Mouse (Mus musculus) B cell, adult 2 months (primary cell): ENCODE measurements around the gene Gm14692.
"Not testable (repeated sequence)": the region's sequence is repeated elsewhere in the genome, so short reads cannot be mapped to it uniquely, and the experiment has no call there.

Experiments used
- DNase-seq, 2 experiments: peaks; one replicate each; pipeline ENCODE4 v3.0.0; 2022

The Gm14692 gene

DNA sequence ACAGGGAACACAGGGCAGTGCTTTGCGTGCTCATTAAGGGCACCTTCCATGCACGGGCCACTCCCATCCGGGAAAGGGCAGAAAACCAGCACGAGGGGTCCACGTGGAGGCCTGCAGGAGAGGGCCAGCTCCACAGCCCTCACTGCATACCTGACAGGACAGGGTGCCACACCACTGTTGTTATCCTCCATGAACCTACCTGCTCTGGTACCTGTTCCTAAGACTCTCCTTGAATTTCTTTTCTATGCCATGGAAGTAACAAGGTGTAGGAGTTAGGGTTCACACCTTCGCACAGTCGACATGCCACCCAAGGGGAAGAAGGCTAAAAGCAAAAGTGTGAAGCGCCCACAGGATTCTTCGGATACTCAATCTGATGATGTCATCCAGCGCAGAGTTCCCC is at the start of gene Gm14692:
Gene Gm14692 (plus strand): TSS at position 301 of the 400 bp plus-strand sequence.
- not testable (repeated sequence) for DNase-seq

DNA sequence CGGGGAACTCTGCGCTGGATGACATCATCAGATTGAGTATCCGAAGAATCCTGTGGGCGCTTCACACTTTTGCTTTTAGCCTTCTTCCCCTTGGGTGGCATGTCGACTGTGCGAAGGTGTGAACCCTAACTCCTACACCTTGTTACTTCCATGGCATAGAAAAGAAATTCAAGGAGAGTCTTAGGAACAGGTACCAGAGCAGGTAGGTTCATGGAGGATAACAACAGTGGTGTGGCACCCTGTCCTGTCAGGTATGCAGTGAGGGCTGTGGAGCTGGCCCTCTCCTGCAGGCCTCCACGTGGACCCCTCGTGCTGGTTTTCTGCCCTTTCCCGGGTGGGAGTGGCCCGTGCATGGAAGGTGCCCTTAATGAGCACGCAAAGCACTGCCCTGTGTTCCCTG is 2.0 kb upstream of the Gm14692 start, which contains the start of gene Gm1140:
Gene Gm1140 (minus strand): TSS at position 101 of the 400 bp plus-strand sequence.
- not testable (repeated sequence) for DNase-seq
